Mouse (Mus musculus): ENCODE results near the gene Pi4k2a.

GRCm38 (mm10) chr19:42135070-42135469, 44.8 kb downstream of the Pi4k2a start:
- TF ChIP-seq CTCF (IDR thresholded peaks at IDR 0.05; ENCODE audit: low read depth), result no peak
- TF ChIP-seq EP300 (IDR thresholded peaks at IDR 0.05; ENCODE audit: low read depth), result no peak

All from liver, postnatal 0 days (tissue).